Mouse (Mus musculus) midbrain, postnatal 0 days (tissue): ENCODE data around the gene Tpd52l2. TPM values are rescaled to one million over a fixed set of nuclear protein-coding genes. Genes with fewer than 3 reads are reported as not detected.
A peak's percentile ranks its signal among the peaks of the same experiment; 100 is the strongest.

Experiments
- ATAC-seq: fragments of 200-750 bp; cut with Nextera tagmentation; 2 replicates; pipeline ENCODE4 v1.8.0; 2017; ENCODE audit warnings: moderate number of reproducible peaks, mild to moderate bottlenecking, moderate TSS enrichment, moderate library complexity; ENCODE audit not compliant: low FRiP score
- DNase-seq: peaks from one replicate; pipeline ENCODE4 v3.0.0-alpha.2; 2015; ENCODE audit warnings: low spot score
- H3K27ac ChIP-seq: fragments of 300-500 bp; sonication (generic); 2 replicates; pipeline ENCODE4 v1.5.1; 2014; ENCODE audit warnings: low read depth, mild to moderate bottlenecking, low read length, mixed read lengths
- H3K27me3 ChIP-seq: fragments of 300-500 bp; sonication (generic); 2 replicates; pipeline ENCODE4 v1.6.1; 2014; ENCODE audit warnings: low read length, control low read depth, mixed read lengths; ENCODE audit not compliant: insufficient read depth
- H3K36me3 ChIP-seq: fragments of 300-500 bp; sonication (generic); 2 replicates; pipeline ENCODE4 v1.6.1; 2014; ENCODE audit warnings: low read length, control low read depth, mixed read lengths; ENCODE audit not compliant: insufficient read depth
- H3K4me1 ChIP-seq: fragments of 300-500 bp; sonication (generic); 2 replicates; pipeline ENCODE4 v1.6.1; 2014; ENCODE audit warnings: mild to moderate bottlenecking, control low read depth, antibody characterized with exemption, low read length, mixed read lengths; ENCODE audit not compliant: insufficient read depth
- H3K4me2 ChIP-seq: fragments of 300-500 bp; sonication (generic); 2 replicates; pipeline ENCODE4 v1.6.1; 2014; ENCODE audit warnings: low read depth, mild to moderate bottlenecking, low read length, mixed read lengths; ENCODE audit not compliant: poor library complexity, severe bottlenecking
- H3K4me3 ChIP-seq: fragments of 300-500 bp; sonication (generic); 2 replicates; pipeline ENCODE4 v1.5.1; 2014; ENCODE audit warnings: low read depth, mild to moderate bottlenecking, low read length, moderate library complexity
- H3K9ac ChIP-seq: fragments of 300-500 bp; sonication (generic); replicated peaks from 2 replicates; pipeline ENCODE4 v1.6.1; 2014; ENCODE audit warnings: mild to moderate bottlenecking, low read length, moderate library complexity, mixed read lengths; ENCODE audit not compliant: poor library complexity, severe bottlenecking
- H3K9me3 ChIP-seq: fragments of 300-500 bp; sonication (generic); 2 replicates; pipeline ENCODE4 v1.6.1; 2016; ENCODE audit warnings: low read length, control low read depth
- CTCF ChIP-seq: IDR thresholded peaks from 2 replicates; pipeline ENCODE4 v1.5.1; 2016; ENCODE audit warnings: antibody characterized with exemption, mild to moderate bottlenecking
- WGBS: fragments of 180-500 bp; shearing (Covaris S2); extraction: QIAGEN DNeasy Blood & Tissue Kit; methylation state at CpG from one replicate; pipeline ENCODE4 v1.1.7; 2014; 5-methylcytosine and 5-hydroxymethylcytosine counted together
- polyA plus RNA-seq: library from polyadenylated mRNA; unstranded; fragments of >200 nt; fragmentation: Nextera tagmentation; extraction: Ambion mirVana; gene quantifications from 2 replicates; pipeline ENCODE4 v1.2.1, GENCODE M21; 2015
- total RNA-seq: library from RNA; depleted of rRNA; stranded (reverse); fragments of >200 nt; gene quantifications from 2 replicates; pipeline ENCODE4 v1.2.3, GENCODE M21; 2014

Gene Tpd52l2
- total and polyA plus RNA-seq, 2 experiments from 2014 or later, result 69.5 to 112 TPM

GRCm38 (mm10) chr2:181521491-181521890, 24.5 kb downstream of the Tpd52l2 start:
- DNase-seq (no peak), ATAC-seq (no peak)
- no peaks in the 10 kb centered on the region for H3K9me3 ChIP-seq
- H3K4me2 ChIP-seq, result peak overlapping the region; percentile 63
- H3K4me3 ChIP-seq, result peak overlapping the region; percentile 90
- H3K36me3 ChIP-seq, result 0 out of 2 replicates have a peak, but pooled peaks cover 9% of the 10 kb centered on the region
- WGBS, result 61% methylated on average over 10 of the region's 10 CpGs
- no peak overlapping the region for H3K27ac ChIP-seq
- H3K27me3 ChIP-seq, result no peaks in the 10 kb centered on the region
- peaks cover 7% of the 10 kb centered on the region; the same call in 1 of the 2 replicates for H3K4me1 ChIP-seq
- TF ChIP-seq CTCF, result no peak
- peak overlapping the region; percentile 95 for H3K9ac ChIP-seq

DNA sequence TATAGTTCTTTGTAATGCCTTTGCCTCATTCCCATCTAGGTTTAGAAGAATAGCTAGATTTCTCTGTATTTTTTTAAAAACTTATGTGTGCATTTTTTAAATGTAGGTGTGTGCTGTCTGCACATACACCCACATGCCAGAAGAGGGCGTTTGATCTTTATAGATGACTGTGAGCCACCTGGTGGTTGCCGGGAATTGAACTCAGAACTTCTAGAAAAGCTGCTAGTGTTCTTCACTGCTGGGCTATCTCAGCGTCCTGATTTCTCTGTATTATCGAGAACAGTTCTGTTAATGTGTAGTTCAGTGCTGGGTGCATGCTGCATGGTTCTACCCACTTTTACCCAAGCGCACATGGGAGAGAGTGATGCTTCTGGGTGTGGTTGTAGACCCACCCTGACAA, 25.9 kb downstream of the Tpd52l2 start:
- Histone ChIP-seq H3K4me1 (peaks cover 7% of the 10 kb centered on the region; the same call in 1 of the 2 replicates), H3K4me3 (no peak overlapping the region), H3K27me3 (no peaks in the 10 kb centered on the region), H3K9ac (no peak overlapping the region), H3K36me3 (no peaks in the 10 kb centered on the region), H3K9me3 (no peaks in the 10 kb centered on the region), H3K27ac (no peak overlapping the region), H3K4me2 (no peak overlapping the region)
- TF ChIP-seq CTCF, result peak; percentile 70
- DNase-seq (peak; percentile 19), ATAC-seq (no peak)
- 72% methylated on average over 5 of the region's 5 CpGs for WGBS

GRCm38 (mm10) chr2:181525526-181525925, 28.6 kb downstream of the Tpd52l2 start:
- no peak for ATAC-seq
- WGBS, result 93% methylated on average over 5 of the region's 5 CpGs

DNA sequence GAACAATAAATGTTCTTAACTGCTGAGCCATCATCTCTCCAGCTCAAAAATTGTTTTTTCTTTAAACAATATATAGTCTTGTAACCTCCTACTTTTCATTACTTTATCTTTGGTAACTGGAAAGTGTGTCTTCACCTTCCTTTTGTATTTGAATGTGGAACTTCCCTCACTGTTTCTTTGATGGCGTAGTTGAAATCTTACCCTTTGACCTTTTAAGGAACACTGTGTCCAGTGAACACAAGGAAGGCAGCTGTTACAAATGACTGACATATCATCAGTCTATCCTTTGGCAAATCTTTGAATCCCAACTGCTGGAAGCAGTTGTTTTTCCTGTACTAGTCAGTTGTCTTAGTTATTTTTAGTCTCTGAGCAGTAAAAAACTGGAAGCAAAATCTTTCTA, 32.1 kb downstream of the Tpd52l2 start:
- no peak for TF ChIP-seq CTCF
- no peaks in the 10 kb centered on the region for H3K9me3 ChIP-seq
- no peak overlapping the region for H3K4me2 ChIP-seq
- 92% methylated on average over 1 of the region's 1 CpGs for WGBS
- no peak for ATAC-seq
- no peak overlapping the region for H3K4me3 ChIP-seq
- no peaks in the 10 kb centered on the region for H3K4me1 ChIP-seq
- H3K27ac ChIP-seq, result no peak overlapping the region
- DNase-seq, result no peak
- H3K9ac ChIP-seq, result no peak overlapping the region
- H3K36me3 ChIP-seq, result no peaks in the 10 kb centered on the region
- H3K27me3 ChIP-seq, result no peaks in the 10 kb centered on the region

More at GRCm38 (mm10) chr2:181525526-181525925, 28.6 kb downstream of the Tpd52l2 start:
- Histone ChIP-seq H3K4me2 (no peak overlapping the region), H3K27me3 (no peaks in the 10 kb centered on the region), H3K9ac (no peak overlapping the region), H3K36me3 (no peaks in the 10 kb centered on the region), H3K4me1 (peaks cover 7% of the 10 kb centered on the region; the same call in 1 of the 2 replicates), H3K4me3 (no peak overlapping the region), H3K27ac (no peak overlapping the region), H3K9me3 (no peaks in the 10 kb centered on the region)
- no peak for TF ChIP-seq CTCF
- no peak for DNase-seq

DNA sequence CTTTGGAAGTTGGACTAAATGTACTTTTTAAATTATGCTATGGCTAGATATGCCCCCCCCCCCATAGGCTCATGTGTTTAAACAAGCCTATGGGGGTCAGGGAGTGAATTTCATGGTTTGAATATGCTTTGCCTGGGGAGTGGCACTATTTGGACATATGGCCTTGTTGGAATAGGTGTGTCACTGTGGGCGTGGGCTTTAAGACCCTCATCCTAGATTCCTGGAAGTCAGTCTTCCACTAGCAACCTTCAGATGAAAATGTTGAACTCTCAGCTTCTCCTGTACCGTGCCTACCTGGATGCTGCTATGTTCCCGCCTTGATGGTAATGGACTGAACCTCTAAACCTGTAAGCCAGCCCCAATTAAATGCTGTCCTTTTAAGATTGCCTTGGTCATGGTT, 35.6 kb downstream of the Tpd52l2 start:
- Histone ChIP-seq H3K9me3 (no peaks in the 10 kb centered on the region), H3K4me3 (no peak overlapping the region), H3K36me3 (no peaks in the 10 kb centered on the region), H3K4me2 (no peak overlapping the region), H3K4me1 (no peaks in the 10 kb centered on the region), H3K27me3 (no peaks in the 10 kb centered on the region), H3K9ac (no peak overlapping the region), H3K27ac (no peak overlapping the region)
- ATAC-seq (no peak), DNase-seq (no peak)
- 93% methylated on average over 3 of the region's 3 CpGs for WGBS
- TF ChIP-seq CTCF, result no peak

- Histone ChIP-seq H3K9me3 (no peaks in the 10 kb centered on the region), H3K4me3 (no peak overlapping the region), H3K27me3 (no peaks in the 10 kb centered on the region), H3K4me1 (no peaks in the 10 kb centered on the region), H3K9ac (no peak overlapping the region), H3K36me3 (no peaks in the 10 kb centered on the region), H3K27ac (no peak overlapping the region), H3K4me2 (no peak overlapping the region)
- no peak for TF ChIP-seq CTCF
- 88% methylated on average over 2 of the region's 2 CpGs for WGBS
- ATAC-seq, result no peak
- DNase-seq, result no peak
These were observed 39.5 kb downstream of the Tpd52l2 start for GRCm38 (mm10) chr2:181536410-181536809.
